Mouse (Mus musculus) liver, postnatal 0 days (tissue): Measurements from ENCODE around the gene Zfp266. TPM values are rescaled to one million over a fixed set of nuclear protein-coding genes. Genes with fewer than 3 reads are reported as not detected.

Experiments
- ATAC-seq: fragments of 200-750 bp; cut with Nextera tagmentation; 2 replicates; pipeline ENCODE4 v1.8.0; 2017; ENCODE audit warnings: mild to moderate bottlenecking, moderate library complexity
- DNase-seq: peaks from one replicate; pipeline ENCODE4 v3.0.0-alpha.2; 2016
- H3K27ac ChIP-seq: fragments of 300-500 bp; sonication (generic); 2 replicates; pipeline ENCODE4 v1.5.1; 2014; ENCODE audit warnings: antibody characterized with exemption, moderate library complexity, mild to moderate bottlenecking, low read depth
- H3K27me3 ChIP-seq: fragments of 300-500 bp; sonication (generic); 2 replicates; pipeline ENCODE4 v1.6.1; 2014; ENCODE audit warnings: low read length, control low read depth, mixed read lengths; ENCODE audit not compliant: insufficient read depth
- H3K36me3 ChIP-seq: fragments of 300-500 bp; sonication (generic); replicated peaks from 2 replicates; pipeline ENCODE4 v1.6.1; 2014; ENCODE audit warnings: mild to moderate bottlenecking, control low read depth, low read length, moderate library complexity, mixed read lengths; ENCODE audit not compliant: insufficient read depth
- H3K4me1 ChIP-seq: fragments of 300-500 bp; sonication (generic); 2 replicates; pipeline ENCODE4 v1.6.1; 2014; ENCODE audit warnings: antibody characterized with exemption, mild to moderate bottlenecking, control low read depth; ENCODE audit not compliant: insufficient read depth
- H3K4me2 ChIP-seq: fragments of 300-500 bp; sonication (generic); 2 replicates; pipeline ENCODE4 v1.6.1; 2014; ENCODE audit warnings: low read depth, mild to moderate bottlenecking, low read length, moderate library complexity, mixed read lengths
- H3K4me3 ChIP-seq: fragments of 300-500 bp; sonication (generic); 2 replicates; pipeline ENCODE4 v1.5.1; 2014; ENCODE audit warnings: low read depth, low read length
- H3K9ac ChIP-seq: fragments of 300-500 bp; sonication (generic); replicated peaks from 2 replicates; pipeline ENCODE4 v1.6.1; 2014; ENCODE audit warnings: mild to moderate bottlenecking, moderate library complexity
- H3K9me3 ChIP-seq: fragments of 300-500 bp; sonication (generic); 2 replicates; pipeline ENCODE4 v1.6.1; 2016; ENCODE audit warnings: mild to moderate bottlenecking, control low read depth, low read length, mixed read lengths
- CTCF ChIP-seq: sonication (generic); IDR thresholded peaks from 2 replicates; pipeline ENCODE4 v1.5.1; 2016; ENCODE audit warnings: antibody characterized with exemption, low read depth
- EP300 ChIP-seq: IDR thresholded peaks from 2 replicates; pipeline ENCODE4 v1.6.1; 2016; ENCODE audit warnings: antibody characterized with exemption, low read depth, mild to moderate bottlenecking
- WGBS: fragments of 180-500 bp; shearing (Covaris S2); extraction: QIAGEN DNeasy Blood & Tissue Kit; methylation state at CpG from one replicate; pipeline ENCODE4 v1.1.7; 2014; ENCODE audit not compliant: insufficient replicate concordance; 5-methylcytosine and 5-hydroxymethylcytosine counted together
- polyA plus RNA-seq: library from polyadenylated mRNA; unstranded; fragments of >200 nt; fragmentation: Nextera tagmentation; extraction: Ambion mirVana; gene quantifications from 2 replicates; pipeline ENCODE4 v1.2.1, GENCODE M21; 2015

Zfp266 gene
- polyA plus RNA-seq, 1 experiment from 2014 or later: 9.2 TPM

- H3K9ac ChIP-seq: no peak overlapping the region
Measured at GRCm38 (mm10) chr9:20504801-20505200, 16.4 kb downstream of the Zfp266 start.

DNA sequence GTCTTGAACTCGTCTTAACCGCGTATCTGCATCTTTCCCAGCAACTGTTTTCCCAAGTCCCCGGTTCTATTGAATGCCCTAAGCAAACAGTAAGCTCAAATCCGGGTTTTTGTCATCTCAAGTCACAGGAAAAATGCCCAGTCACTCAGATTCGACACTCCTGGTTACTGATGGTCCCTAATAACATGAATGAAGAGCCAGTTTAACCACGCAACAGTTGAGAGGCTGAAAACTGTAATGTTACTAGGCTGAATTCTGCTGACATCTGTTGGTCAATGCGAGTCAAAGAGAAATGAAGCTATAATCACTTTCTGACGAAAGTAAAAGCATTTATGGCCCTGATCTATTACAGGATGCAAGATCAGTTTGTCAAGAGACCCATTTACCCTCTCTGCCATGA, 27.9 kb downstream of the Zfp266 start:
- Histone ChIP-seq H3K9ac (peak overlapping the region; percentile 82), H3K36me3 (peaks cover 18% of the 10 kb centered on the region; the same call in 1 of the 2 replicates), H3K4me1 (peaks cover 20% of the 10 kb centered on the region), H3K4me3 (peak overlapping the region; percentile 80), H3K27me3 (no peaks in the 10 kb centered on the region), H3K27ac (peak overlapping the region; percentile 98), H3K9me3 (no peaks in the 10 kb centered on the region), H3K4me2 (peak overlapping the region; percentile 90)
- DNase-seq: no peak
- TF ChIP-seq CTCF: peak; percentile 34; the same call in 1 of the 2 replicates
- no peak for TF ChIP-seq EP300
- no peak for ATAC-seq
- 3% methylated on average over 9 of the region's 9 CpGs for WGBS

More at GRCm38 (mm10) chr9:20504801-20505200, 16.4 kb downstream of the Zfp266 start:
- WGBS: 79% methylated on average over 5 of the region's 5 CpGs
- ATAC-seq: no peak
- no peaks in the 10 kb centered on the region for H3K27me3 ChIP-seq
- H3K4me2 ChIP-seq: no peak overlapping the region
- H3K4me1 ChIP-seq: no peaks in the 10 kb centered on the region
- H3K36me3 ChIP-seq: peaks cover 56% of the 10 kb centered on the region
- no peak overlapping the region for H3K27ac ChIP-seq
- DNase-seq: no peak
- no peaks in the 10 kb centered on the region for H3K9me3 ChIP-seq
- H3K4me3 ChIP-seq: no peak overlapping the region
- no peak for TF ChIP-seq CTCF
- no peak for TF ChIP-seq EP300

GRCm38 (mm10) chr9:20492527-20493233, 28.5 kb downstream of the Zfp266 start, which contains the start of gene Zfp426:
Gene Zfp426, minus strand, starts transcription at chr9:20492746.
- H3K9me3 ChIP-seq: no peaks in the 10 kb centered on the region
- ATAC-seq (peak; percentile 95), DNase-seq (peak; percentile 93)
- peak within 1 kb of the TSS; percentile 98 for H3K27ac ChIP-seq
- TF ChIP-seq EP300: no peak; the same call in 1 of the 2 replicates
- H3K4me2 ChIP-seq: peak within 1 kb of the TSS; percentile 90
- peak within 1 kb of the TSS; percentile 82 for H3K9ac ChIP-seq
- H3K4me1 ChIP-seq: peaks cover 20% of the 10 kb centered on the region
- no peaks in the 10 kb centered on the region for H3K27me3 ChIP-seq
- WGBS: under 1% methylated on average over 40 of the region's 40 CpGs
- peak within 1 kb of the TSS; percentile 80 for H3K4me3 ChIP-seq
- peaks cover 12% of the 10 kb centered on the region; the same call in 1 of the 2 replicates for H3K36me3 ChIP-seq

DNA sequence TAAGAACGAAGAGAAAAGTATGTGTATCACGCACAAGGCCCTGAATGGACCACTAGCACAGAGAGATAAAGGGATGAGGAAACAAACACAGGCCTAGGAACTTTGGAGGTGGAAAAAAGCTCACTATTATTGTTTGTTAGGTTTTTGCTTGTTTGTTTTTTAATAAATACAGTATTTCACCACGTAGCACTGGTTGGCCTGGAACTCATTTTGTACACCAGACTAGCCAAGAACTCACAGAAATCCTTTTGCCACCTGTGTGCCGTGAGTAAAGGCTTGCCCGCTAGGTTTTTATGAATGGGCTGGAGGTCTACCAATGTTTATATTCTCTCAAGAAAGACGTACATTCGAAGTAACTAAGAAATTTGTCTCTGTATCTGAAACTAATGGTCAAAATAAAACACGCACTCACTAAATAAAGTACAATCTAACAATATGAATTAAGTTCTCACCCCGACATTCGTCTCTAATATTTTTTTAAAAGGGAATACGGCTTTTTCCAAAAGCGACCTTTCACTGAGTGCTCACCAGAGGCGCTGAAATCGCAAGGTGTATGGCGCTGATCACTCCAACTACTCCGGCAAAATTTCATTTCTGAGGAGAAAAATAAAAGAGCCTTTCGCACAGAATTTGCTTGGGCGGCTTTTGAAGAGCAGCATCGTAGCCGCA, 29.2 kb downstream of the Zfp266 start:
- Histone ChIP-seq H3K9me3 (no peaks in the 10 kb centered on the region), H3K27ac (peak overlapping the region; percentile 98), H3K4me1 (peaks cover 20% of the 10 kb centered on the region), H3K9ac (peak overlapping the region; percentile 82), H3K27me3 (no peaks in the 10 kb centered on the region), H3K4me3 (peak overlapping the region; percentile 80), H3K4me2 (peak overlapping the region; percentile 90), H3K36me3 (peaks cover 5% of the 10 kb centered on the region; the same call in 1 of the 2 replicates)
- DNase-seq: no peak
- 7% methylated on average over 20 of the region's 20 CpGs for WGBS
- ATAC-seq: no peak
- TF ChIP-seq EP300 (no peak), CTCF (no peak)

DNA sequence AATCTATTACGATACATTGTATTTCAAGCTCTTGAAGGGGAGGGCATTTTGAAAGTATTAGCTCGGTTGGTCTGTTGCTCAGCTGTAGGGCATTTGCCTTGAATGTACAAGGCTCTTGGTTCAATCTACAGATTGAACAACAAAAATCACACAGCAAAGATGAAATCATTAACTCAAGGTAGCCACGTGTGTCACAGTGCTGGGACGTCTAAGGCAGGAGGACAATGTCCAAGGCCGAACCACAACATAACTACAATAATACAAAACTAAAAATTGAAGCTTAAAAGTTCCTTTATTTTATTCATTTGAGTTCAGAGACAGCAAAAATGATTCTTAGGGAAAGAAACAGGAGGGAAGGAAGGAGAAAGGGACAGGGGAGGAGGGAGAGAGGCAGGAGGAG, 31.7 kb downstream of the Zfp266 start:
- 70% methylated on average over 5 of the region's 5 CpGs for WGBS
- peaks cover 20% of the 10 kb centered on the region for H3K4me1 ChIP-seq
- ATAC-seq (peak; percentile 38), DNase-seq (no peak)
- no peak overlapping the region for H3K4me2 ChIP-seq
- no peak overlapping the region for H3K9ac ChIP-seq
- H3K9me3 ChIP-seq: no peaks in the 10 kb centered on the region
- peaks cover 8% of the 10 kb centered on the region for H3K36me3 ChIP-seq
- H3K4me3 ChIP-seq: no peak overlapping the region
- no peak for TF ChIP-seq CTCF
- H3K27ac ChIP-seq: peak overlapping the region; percentile 55
- no peaks in the 10 kb centered on the region for H3K27me3 ChIP-seq

DNA sequence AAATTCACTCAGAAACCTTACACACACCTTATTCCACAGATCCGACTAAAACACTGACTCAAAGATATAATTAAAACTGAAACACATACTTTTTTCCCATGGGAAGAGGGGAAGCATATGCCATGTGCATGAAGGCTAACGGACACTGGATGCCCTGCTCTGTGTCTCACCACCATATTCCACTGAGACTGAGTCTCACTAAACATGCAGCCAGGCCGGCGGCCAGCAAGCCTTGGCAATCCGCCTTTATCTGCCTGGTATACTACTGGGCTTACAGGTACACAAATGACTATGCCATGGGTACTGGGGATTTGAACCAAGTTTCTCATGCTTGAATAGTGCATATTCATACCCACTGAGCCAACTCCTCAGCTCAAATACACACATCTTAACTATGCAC, 41.8 kb downstream of the Zfp266 start:
- ATAC-seq (no peak), DNase-seq (no peak)
- Histone ChIP-seq H3K4me2 (no peak overlapping the region), H3K9me3 (no peaks in the 10 kb centered on the region), H3K4me3 (no peak overlapping the region), H3K36me3 (peaks cover 26% of the 10 kb centered on the region), H3K27ac (no peak overlapping the region), H3K27me3 (no peaks in the 10 kb centered on the region), H3K9ac (no peak overlapping the region), H3K4me1 (no peaks in the 10 kb centered on the region)
- TF ChIP-seq CTCF (no peak), EP300 (no peak)
- 88% methylated on average over 5 of the region's 5 CpGs for WGBS
